Mouse (Mus musculus) ovary, adult 18-20 months (tissue): Measurements from ENCODE around the gene Timm8a2.

Source experiments
- DNase-seq: peaks from one replicate; pipeline ENCODE4 v3.0.0; 2022; ENCODE audit warnings: low spot score, mixed read lengths

Gene Timm8a2

GRCm38 (mm10) chr14:122011768-122012167, 22.7 kb upstream of the Timm8a2 start:
- no peak for DNase-seq

DNA sequence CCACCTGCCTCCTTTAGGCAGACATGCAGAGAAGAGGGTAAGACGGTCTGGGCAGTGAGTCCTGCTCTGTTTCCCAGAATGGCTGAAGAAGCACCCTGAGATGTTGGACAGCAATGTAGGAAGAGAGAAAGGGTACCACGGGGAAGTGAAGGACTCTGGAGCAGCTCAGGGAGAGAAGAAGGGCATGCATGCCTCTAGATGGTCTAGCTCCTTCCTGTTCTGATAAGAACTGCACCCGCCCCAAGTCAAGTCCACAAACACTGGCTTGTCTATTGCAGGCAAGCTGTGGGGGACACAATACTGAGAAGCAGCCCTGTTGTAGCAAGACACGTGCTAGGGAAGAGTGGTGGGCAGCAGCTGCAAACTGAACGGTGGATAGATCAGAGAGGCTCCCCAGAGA, 22.3 kb upstream of the Timm8a2 start:
- no peak for DNase-seq

- DNase-seq: no peak
Measured at GRCm38 (mm10) chr14:122012814-122013213, 21.7 kb upstream of the Timm8a2 start.

DNA sequence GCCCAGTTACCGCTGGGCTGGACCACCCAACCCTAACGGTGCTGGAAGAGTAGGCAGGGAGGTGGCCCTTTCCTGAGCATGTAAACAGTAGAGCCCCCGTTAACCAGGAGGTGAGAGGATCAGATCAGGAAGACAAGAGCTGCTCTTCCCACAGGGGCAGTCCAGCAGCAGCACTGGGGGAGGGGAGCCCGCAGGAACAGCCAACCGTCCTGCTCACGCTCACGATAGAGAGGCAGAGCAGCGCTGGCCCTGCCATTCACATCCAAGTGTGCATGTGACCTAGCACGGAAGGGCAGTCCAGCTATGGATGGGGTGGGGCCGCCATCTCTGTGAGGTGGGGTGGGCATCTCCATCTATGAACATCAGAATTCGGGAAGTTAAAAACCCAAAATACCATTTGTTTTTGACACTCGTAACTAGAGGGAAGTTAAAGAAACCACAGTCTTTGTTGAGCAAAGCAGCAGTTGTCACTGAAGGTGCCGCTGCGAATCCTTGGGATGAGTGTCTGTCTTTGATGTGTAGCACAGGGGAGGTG, 21.0 kb upstream of the Timm8a2 start:
- no peak for DNase-seq

- no peak for DNase-seq
Measured at GRCm38 (mm10) chr14:122017958-122018357, 16.5 kb upstream of the Timm8a2 start.

- no peak for DNase-seq
Measured at GRCm38 (mm10) chr14:122019389-122019788, 15.1 kb upstream of the Timm8a2 start.

DNA sequence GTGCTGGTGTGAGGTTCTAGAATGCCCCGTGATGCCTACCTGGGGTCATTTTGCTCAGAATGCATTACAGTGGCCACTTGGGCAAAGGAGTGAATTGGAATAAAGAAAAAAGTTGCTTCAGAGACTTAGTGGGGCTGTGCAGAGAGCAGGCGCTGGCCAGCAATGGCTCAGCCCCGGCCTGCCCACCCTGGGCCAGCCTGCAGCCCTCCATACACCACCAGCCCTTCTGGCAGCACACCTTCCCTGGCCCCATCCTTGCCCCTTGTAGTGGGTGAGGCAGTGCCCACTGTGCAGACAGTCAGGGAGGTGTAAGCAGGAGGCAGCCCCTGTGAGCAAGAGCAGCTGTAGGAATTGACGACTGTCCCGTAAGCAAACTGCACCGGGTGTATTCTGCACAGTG, 13.9 kb upstream of the Timm8a2 start:
- no peak for DNase-seq

DNA sequence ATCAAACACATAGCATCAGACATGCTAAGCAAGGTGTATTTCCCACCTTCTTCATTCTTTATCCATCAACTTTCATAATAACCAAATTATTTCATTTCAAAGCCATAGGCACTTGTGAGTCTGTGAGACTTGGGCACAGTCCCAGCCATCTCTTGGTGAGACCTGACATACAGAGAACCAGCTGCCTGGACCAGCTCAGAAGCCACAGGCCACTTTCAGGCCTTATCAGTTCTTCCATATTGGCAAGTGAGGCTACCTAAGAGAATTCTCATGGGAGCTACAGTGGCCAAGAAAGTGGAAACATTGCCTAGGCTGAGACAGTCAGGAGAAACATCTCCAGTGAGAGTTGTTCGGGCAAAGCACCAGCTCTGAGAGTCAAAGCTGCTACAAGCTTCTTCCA, 11.4 kb upstream of the Timm8a2 start:
- DNase-seq: no peak

GRCm38 (mm10) chr14:122023928-122024327, 10.5 kb upstream of the Timm8a2 start:
- no peak for DNase-seq

DNA sequence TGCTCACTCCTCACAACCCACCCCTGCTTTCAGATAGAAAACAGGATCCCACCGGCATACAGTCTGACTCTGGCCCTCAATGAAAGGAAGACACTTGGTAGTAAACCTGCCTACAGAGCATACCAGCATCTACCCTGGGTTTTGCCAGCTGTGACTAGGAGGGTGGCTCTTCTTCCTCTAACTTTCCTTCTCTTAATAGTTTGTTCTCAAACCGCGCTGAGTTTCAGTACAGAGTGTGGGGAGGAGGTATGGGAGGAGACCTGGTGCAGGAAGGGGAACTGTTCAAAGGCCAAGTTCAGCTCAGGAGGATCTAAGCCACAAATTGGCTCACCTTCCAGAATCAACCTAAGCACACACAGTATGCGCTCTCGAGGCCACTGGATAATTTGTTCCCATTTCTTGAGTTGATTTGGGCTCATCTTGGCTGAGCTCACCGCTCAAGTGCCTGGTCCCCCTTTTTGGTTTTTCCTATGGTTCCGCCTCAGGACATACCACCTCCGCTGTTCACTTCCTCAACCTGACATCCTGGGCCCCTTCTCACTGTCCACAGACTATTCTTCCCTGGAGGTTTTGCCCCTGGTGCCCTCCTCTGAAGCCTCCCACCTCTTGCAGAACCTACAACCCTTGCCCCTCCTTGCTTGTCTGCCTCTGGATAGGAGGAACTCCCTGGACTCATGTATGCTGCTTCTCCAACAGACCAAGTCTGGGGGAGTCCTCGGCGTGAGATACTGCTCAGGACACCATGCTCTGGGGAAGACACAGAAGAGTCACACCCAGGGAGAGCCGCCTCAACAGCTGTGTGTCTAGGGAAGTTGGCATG, 5.3 kb upstream of the Timm8a2 start:
- DNase-seq: no peak

DNA sequence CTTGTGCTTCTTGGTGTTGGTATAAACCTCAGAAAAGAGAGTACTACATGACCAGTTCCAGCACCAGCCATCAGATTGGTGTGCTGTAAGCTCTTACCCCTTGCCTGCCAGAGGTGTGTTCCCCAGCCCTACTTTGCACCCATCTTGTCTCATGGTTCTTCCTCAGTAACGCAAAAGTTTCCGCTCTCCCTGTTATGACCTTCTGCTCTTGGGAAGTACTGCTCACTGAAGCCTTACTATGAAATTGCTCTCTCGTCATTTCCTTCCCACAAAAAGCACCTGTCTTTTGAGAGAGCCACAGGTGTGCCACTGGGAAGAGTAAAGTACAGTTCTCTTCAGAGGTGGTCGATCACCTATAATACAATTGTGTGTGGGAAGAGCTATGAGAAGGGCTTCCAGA, 4.6 kb upstream of the Timm8a2 start:
- DNase-seq: no peak

DNA sequence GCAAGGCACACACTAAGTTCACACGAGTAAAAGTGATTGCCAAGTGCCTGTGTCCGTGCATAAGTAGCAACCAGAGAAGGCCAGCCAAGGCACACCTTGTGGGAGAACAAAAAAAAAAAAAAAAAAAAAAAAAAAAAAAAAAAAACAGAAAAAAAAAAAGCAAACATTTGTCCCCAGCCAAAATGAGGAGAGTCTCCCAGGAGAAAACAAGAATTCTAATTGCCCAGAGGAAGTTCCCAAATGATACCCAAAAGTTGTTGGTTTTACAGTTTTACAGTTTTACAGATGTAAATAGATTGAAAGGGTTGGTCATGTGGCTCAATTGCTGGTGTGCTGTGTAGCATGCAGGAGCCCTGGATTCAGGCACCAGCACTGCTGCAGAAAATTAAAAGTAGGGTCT, 2.4 kb upstream of the Timm8a2 start:
- DNase-seq: no peak

GRCm38 (mm10) chr14:122035181-122035580, 707 bp downstream of the Timm8a2 start:
- no peak for DNase-seq

DNA sequence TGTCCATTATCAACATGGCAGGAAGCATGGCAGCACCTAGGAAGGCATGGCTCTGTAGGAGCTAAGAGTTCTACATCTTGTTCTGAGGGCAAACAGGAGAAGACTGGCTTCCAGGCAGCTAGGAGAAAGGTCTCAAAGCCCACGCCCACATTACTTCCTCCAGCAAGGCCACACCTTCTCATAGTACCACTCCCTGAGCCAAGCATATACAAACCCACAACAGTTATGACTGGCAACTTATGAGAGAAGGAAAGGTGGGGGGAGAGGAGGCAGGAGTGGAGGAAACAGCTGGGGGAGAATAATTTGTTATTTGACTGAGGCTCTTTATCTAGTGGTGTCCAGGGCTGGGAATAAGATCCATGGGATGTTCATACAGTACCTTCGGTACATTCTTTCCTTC, 1.4 kb downstream of the Timm8a2 start:
- no peak for DNase-seq

DNA sequence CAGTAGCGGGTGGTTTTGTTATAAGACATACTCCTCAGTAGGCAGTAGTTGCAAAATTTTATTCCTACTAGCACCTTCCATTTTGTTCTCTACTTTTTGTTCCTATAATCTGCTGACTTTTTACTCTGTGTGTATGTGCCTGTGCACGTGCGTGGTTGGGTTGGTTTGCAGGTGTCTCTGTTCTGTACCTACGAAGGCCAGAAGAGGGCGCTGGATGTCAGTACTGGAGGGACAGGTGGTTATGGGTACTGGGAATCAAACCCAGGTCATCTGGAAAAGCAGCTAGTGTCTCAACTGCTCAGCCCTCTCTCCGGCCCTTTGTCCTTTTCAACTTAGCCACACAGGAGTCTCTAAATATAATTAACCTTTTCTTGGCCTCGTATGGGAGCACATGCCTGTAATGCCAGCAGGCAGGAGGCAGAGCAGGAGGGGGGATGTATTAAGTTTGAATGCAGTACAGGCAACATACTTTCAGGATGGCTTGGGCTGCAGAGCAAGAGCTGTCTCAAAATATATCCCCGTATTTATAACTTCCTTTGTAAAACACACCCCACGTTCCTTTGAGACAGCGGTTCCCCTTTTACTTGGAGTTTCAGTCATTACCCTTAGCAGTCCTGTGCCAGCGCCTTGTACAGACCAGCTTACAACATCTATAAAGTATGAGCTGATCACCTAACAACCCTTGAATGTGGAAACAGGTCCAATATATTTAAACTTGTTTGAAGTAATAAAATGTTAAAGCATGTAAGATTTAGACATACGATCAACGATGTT, 4.6 kb downstream of the Timm8a2 start:
- DNase-seq: no peak

- no peak for DNase-seq
Measured at GRCm38 (mm10) chr14:122041413-122041825, 6.9 kb downstream of the Timm8a2 start.

DNA sequence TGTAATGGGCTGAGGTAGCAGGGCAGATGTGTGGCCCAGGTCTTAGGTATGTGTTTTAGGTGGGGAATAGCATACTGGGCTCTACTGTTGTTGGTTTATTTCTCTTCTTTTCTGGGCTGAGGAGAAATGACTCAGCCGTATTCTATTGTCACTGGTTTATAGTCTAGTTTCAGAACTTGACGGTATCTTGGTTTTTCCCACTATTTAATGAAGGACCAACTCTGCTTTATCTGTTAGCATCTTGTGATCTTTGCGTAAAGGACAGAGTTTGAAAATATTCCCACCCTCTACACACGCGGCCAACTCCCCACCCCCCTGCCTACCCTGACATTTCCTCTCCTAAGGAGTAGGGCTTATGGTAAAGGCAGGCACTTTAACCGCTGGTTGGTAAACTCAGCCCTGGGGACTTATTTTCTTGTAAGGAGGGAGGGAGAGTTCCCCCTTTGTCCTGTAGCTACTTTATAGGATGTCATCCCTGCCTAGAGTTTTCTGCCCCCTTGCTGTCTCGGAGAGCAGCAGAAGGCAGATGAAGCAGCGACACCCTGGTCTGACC, 7.7 kb downstream of the Timm8a2 start:
- DNase-seq: no peak

GRCm38 (mm10) chr14:122047784-122048183, 13.3 kb downstream of the Timm8a2 start:
- no peak for DNase-seq

GRCm38 (mm10) chr14:122048816-122049215, 14.3 kb downstream of the Timm8a2 start:
- DNase-seq: no peak

DNA sequence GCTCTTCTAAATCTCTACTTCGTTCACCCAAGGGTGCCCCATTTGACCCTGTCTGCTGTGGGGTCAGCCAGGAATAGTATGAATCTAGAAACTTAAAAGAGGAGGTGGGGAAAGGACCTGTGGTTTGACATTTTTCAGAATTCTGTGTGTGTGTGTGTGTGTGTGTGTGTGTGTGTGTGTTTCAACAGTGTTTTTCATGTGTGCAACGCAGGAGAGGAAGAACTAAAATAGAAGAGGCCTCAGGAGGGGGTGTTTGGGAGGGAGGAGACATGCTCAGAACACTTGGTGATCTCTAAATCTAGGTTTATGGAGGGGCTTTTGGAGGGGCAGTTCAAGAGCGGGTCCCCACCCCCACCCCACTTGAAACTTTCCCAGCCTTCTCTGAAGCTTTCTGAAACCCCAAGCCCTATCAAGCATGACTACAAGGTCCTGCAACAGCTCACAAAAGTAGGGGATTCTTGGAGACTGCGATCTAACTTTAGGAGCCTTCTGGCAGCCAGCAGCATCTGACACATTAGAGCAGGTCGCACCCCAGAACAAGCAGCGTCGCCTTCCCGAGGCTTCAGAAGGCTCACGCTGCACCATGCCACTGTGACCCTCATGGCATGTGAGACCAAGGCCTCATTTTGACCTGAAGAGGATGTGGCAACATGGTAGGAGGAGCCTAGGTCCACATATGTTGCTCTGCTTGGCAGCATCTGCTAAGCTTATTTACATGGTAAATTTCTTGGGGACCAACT, 18.6 kb downstream of the Timm8a2 start:
- no peak for DNase-seq

DNA sequence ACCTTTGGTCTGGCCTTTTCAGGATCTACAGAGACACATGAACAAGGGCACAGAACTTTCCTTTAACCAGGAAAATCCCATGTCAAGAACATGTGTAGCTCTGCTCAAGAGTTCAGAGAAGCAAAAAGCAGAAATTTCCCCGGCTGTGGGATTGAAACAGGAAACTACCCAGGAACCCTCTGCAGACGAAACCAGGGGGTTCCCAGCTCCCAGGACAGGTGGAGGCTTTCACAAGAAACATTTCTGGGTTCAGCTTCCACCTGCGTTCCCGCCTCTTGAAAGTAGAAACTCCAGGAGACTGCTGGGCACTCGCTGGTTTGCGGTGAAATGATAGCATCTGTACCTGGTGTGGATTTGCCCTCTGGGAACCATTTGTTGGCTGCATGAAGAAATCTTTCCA, 22.4 kb downstream of the Timm8a2 start:
- DNase-seq: no peak

- no peak for DNase-seq
Measured at GRCm38 (mm10) chr14:122057941-122058346, 23.5 kb downstream of the Timm8a2 start.
